Comparison of ENCODE assay signal across 12 mouse cellular contexts in the genomic region with DNA sequence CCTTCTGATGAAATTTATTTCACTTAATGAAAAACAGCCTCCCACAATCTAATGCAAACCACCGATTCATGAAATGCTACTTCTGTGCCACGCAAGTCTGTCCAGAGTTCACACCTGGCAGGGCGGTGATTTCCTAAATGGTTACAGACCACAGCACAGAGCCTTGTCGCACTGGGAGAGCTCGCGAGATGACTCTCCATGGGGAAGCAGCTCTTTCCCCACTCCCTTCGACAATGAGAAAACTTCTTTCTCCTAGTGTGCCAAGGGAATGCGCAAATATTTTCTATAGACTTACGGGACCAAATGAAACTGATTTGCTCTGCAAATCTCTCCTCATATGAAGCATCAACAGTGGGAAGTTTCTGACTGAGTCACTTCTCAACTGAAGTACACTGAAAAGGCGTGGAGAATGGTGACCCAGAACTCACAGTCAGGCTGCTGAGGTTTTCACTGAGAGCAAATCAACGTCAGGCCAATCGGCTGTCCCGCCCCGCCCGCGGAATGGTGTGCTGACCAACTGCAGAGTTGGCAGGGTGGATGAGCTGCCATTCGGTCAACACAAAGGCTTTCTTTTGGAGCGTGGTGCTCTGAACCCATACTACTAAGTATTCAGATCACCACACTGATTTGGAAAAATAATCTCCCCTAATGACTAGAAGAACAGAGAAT.
A peak's percentile ranks its signal among the peaks of the same experiment; 100 is the strongest.
DNase-seq lines count a peak whose midpoint lies in the region; ATAC-seq lines count a peak whose summit lies in the region.
"Had no signal": no experiment of that assay in that cellular context is flagged by ENCODE, and none has a peak within 500 bp of the region (broad histone marks: within the 10 kb centered on the region; RNA-seq: fewer than 3 reads in every experiment).

No protein-coding gene starts in this region.

- no peaks in the 10 kb centered on the region for H3K36me3 ChIP-seq in limb, embryonic 11.5 days (ENCODE audit: control insufficient read depth, insufficient read depth, low read length)
- H3K36me3 ChIP-seq in intestine, embryonic 16.5 days (ENCODE audit: control insufficient read depth, insufficient read depth, low read length) = no peaks in the 10 kb centered on the region

- 42% methylated on average over 18 of the region's 18 CpGs for WGBS in limb, embryonic 11.5 days
- 72% methylated on average over 18 of the region's 18 CpGs for WGBS in intestine, embryonic 16.5 days

- 0 out of 2 replicates have a peak, but pooled peaks cover 3% of the 10 kb centered on the region for H3K4me1 ChIP-seq in limb, embryonic 11.5 days (ENCODE audit: control insufficient read depth, insufficient read depth, low read length)
- no peaks in the 10 kb centered on the region for H3K4me1 ChIP-seq in intestine, embryonic 16.5 days (ENCODE audit: control insufficient read depth, insufficient read depth, low read length)
- H3K4me1 ChIP-seq: stomach, embryonic 15.5 days had no signal

- H3K4me3 ChIP-seq in limb, embryonic 11.5 days (ENCODE audit: low read depth, low read length) = no peak overlapping the region
- no peak overlapping the region for H3K4me3 ChIP-seq in intestine, embryonic 16.5 days (ENCODE audit: low read length)
- H3K4me3 ChIP-seq: heart, embryonic 12.5 days; stomach, embryonic 15.5 days had no signal

- H3K9me3 ChIP-seq in limb, embryonic 11.5 days (ENCODE audit: control insufficient read depth, low read length) = no peaks in the 10 kb centered on the region
- H3K9me3 ChIP-seq in intestine, embryonic 16.5 days (ENCODE audit: control insufficient read depth, low read length) = no peaks in the 10 kb centered on the region
- H3K9me3 ChIP-seq: heart, embryonic 12.5 days; stomach, embryonic 15.5 days had no signal

- no peak overlapping the region for H3K9ac ChIP-seq in limb, embryonic 11.5 days (ENCODE audit: low read length)
- H3K9ac ChIP-seq in intestine, embryonic 16.5 days (ENCODE audit: low read depth, low read length) = no peak overlapping the region
- H3K9ac ChIP-seq: heart, embryonic 12.5 days; stomach, embryonic 15.5 days had no signal

- no peak overlapping the region for H3K4me2 ChIP-seq in limb, embryonic 11.5 days (ENCODE audit: low read depth, severe bottlenecking)
- no peak overlapping the region for H3K4me2 ChIP-seq in intestine, embryonic 16.5 days (ENCODE audit: low read depth, low read length)
- H3K4me2 ChIP-seq: heart, embryonic 12.5 days; liver, embryonic 11.5 days; stomach, embryonic 15.5 days had no signal

- H3K27ac ChIP-seq in limb, embryonic 11.5 days (replicated peaks; ENCODE audit: low read depth, low read length) = no peak overlapping the region
- no peak overlapping the region for H3K27ac ChIP-seq in intestine, embryonic 16.5 days (ENCODE audit: low read length)
- H3K27ac ChIP-seq: stomach, embryonic 15.5 days had no signal

- DNase-seq in embryo, embryonic 11 days = peak; percentile 46
- DNase-seq in embryo, embryonic 10 days (ENCODE audit: low spot score) = no peak
- DNase-seq in layer of hippocampus, adult 9-11 months = peak; percentile 54
- DNase-seq in layer of hippocampus, postnatal 36 days = no peak
- peak; percentile 30 for DNase-seq in cerebellum, adult 9-11 months
- peak; percentile 68 for DNase-seq in limb, embryonic 11.5 days (ENCODE audit: low spot score)
- no peak for DNase-seq in spleen, adult 18-20 months
- DNase-seq: adrenal gland, postnatal 10 days had no signal

- H3K27me3 ChIP-seq in limb, embryonic 11.5 days (ENCODE audit: control insufficient read depth, insufficient read depth, low read length) = no peaks in the 10 kb centered on the region
- no peaks in the 10 kb centered on the region for H3K27me3 ChIP-seq in intestine, embryonic 16.5 days (replicated peaks; ENCODE audit: control insufficient read depth, insufficient read depth, low read length)
- H3K27me3 ChIP-seq: heart, embryonic 12.5 days; stomach, embryonic 15.5 days had no signal

- ATAC-seq in limb, embryonic 11.5 days (ENCODE audit: insufficient number of reproducible peaks, low FRiP score, low TSS enrichment, low read depth) = no peak
- no peak for ATAC-seq in intestine, embryonic 16.5 days

Comparison
In these comparisons a context has a peak if more than half of its experiments do, and no peak if none do; other contexts are left out.
1. DNase-seq: peak in embryo, embryonic 11 days (single experiment), layer of hippocampus, adult 9-11 months (single experiment), cerebellum, adult 9-11 months (single experiment) and limb, embryonic 11.5 days (single experiment); none in embryo, embryonic 10 days (single experiment), layer of hippocampus, postnatal 36 days (0 of 2) and spleen, adult 18-20 months (0 of 2).